Mouse (Mus musculus) MEL (cell line): Measurements from ENCODE around the gene Slc25a1. TPM values are rescaled to one million over a fixed set of nuclear protein-coding genes. Genes with fewer than 3 reads are reported as not detected.
A peak's percentile ranks its signal among the peaks of the same experiment; 100 is the strongest.

Experiments
- DNase-seq: peaks from one replicate; pipeline ENCODE4 v3.0.0; 2011; ENCODE audit warnings: low read depth, low spot score
- H3K27ac ChIP-seq: 2 replicates; pipeline ENCODE4 v1.5.1; 2012; ENCODE audit warnings: low read depth, mild to moderate bottlenecking, control low read depth, low read length, moderate library complexity; ENCODE audit not compliant: control insufficient read depth
- H3K27me3 ChIP-seq, 2 experiments: fragments of 150-350 bp in 1 of 2; sonication (generic) in 1 of 2; 2 replicates each; pipeline ENCODE4 v1.6.1; 2012; ENCODE audit warnings: low read length in 2 of 2, mild to moderate bottlenecking in 2 of 2, improper control_type of control experiment in 1 of 2, moderate library complexity in 1 of 2; ENCODE audit not compliant: insufficient read depth in 2 of 2, control insufficient read depth in 1 of 2
- H3K36me3 ChIP-seq, 2 experiments: 2 replicates each; pipeline ENCODE4 v1.6.1; 2012 to 2014; ENCODE audit warnings: low read length in 2 of 2, improper control_type of control experiment in 1 of 2, inconsistent platforms in 1 of 2, mild to moderate bottlenecking in 1 of 2; ENCODE audit not compliant: insufficient read depth in 2 of 2, control insufficient read depth in 1 of 2
- H3K4me1 ChIP-seq, 2 experiments: fragments of 150-350 bp in 1 of 2; sonication (generic) in 1 of 2; 2 replicates each; pipeline ENCODE4 v1.6.1; 2012; ENCODE audit warnings: low read length in 2 of 2, improper control_type of control experiment in 1 of 2, mild to moderate bottlenecking in 1 of 2; ENCODE audit not compliant: insufficient read depth in 2 of 2, control insufficient read depth in 1 of 2
- H3K4me3 ChIP-seq, 2 experiments: fragments of 150-350 bp in 1 of 2; sonication (generic) in 1 of 2; 2 replicates each; pipeline ENCODE4 v1.5.1; 2012; ENCODE audit warnings: low read depth in 2 of 2, low read length in 2 of 2, mild to moderate bottlenecking in 2 of 2, moderate library complexity in 2 of 2, control low read depth in 1 of 2, improper control_type of control experiment in 1 of 2; ENCODE audit not compliant: control insufficient read depth in 1 of 2, insufficient read depth in 1 of 2
- H3K79me2 ChIP-seq: 2 replicates; pipeline ENCODE4 v1.6.1; 2012; ENCODE audit warnings: mild to moderate bottlenecking, low read length, moderate library complexity; ENCODE audit not compliant: control insufficient read depth, poor library complexity, insufficient read depth
- H3K9ac ChIP-seq: 2 replicates; pipeline ENCODE4 v1.6.1; 2012; ENCODE audit warnings: low read depth, mild to moderate bottlenecking, control low read depth, low read length, moderate library complexity; ENCODE audit not compliant: control insufficient read depth, poor library complexity, severe bottlenecking
- H3K9me3 ChIP-seq: fragments of 150-350 bp; sonication (generic); replicated peaks from 2 replicates; pipeline ENCODE4 v1.6.1; 2012; ENCODE audit warnings: mild to moderate bottlenecking, low read length, improper control_type of control experiment, moderate library complexity; ENCODE audit not compliant: insufficient read depth
- BHLHE40 ChIP-seq: IDR thresholded peaks from 2 replicates; pipeline ENCODE4 v1.6.1; 2012; ENCODE audit warnings: low read depth, mild to moderate bottlenecking, inconsistent platforms, low read length, improper control_type of control experiment, borderline replicate concordance
- CHD2 ChIP-seq: IDR thresholded peaks from 2 replicates; pipeline ENCODE4 v1.6.1; 2011; ENCODE audit warnings: low read length, improper control_type of control experiment
- CTCF ChIP-seq, 3 experiments: IDR thresholded peaks in 2 of 3; conservative IDR thresholded peaks in 1 of 3; 2 replicates each; pipeline ENCODE4 v1.5.1; 2011 to 2012; ENCODE audit warnings: low read length in 3 of 3, low read depth in 2 of 3, mild to moderate bottlenecking in 2 of 3, improper control_type of control experiment in 1 of 3, inconsistent platforms in 1 of 3, mixed read lengths in 1 of 3, moderate library complexity in 1 of 3; ENCODE audit not compliant: control insufficient read depth in 1 of 3, insufficient read depth in 1 of 3, poor library complexity in 1 of 3, severe bottlenecking in 1 of 3
- E2F4 ChIP-seq: IDR thresholded peaks from 2 replicates; pipeline ENCODE4 v1.6.1; 2011; ENCODE audit warnings: low read depth, low read length, improper control_type of control experiment, borderline replicate concordance
- ELF1 ChIP-seq: IDR thresholded peaks from 2 replicates; pipeline ENCODE4 v1.6.1; 2014; ENCODE audit warnings: low read depth, mild to moderate bottlenecking, inconsistent platforms, low read length, improper control_type of control experiment, moderate library complexity
- EP300 ChIP-seq, 2 experiments: IDR thresholded peaks; 2 replicates each; pipeline ENCODE4 v1.6.1; 2011; ENCODE audit warnings: improper control_type of control experiment in 2 of 2, low read length in 2 of 2, low read depth in 1 of 2, mild to moderate bottlenecking in 1 of 2
- ETS1 ChIP-seq: IDR thresholded peaks from 2 replicates; pipeline ENCODE4 v1.6.1; 2012; ENCODE audit warnings: low read depth, mild to moderate bottlenecking, inconsistent platforms, low read length, improper control_type of control experiment, moderate library complexity
- GATA1 ChIP-seq: IDR thresholded peaks from 2 replicates; pipeline ENCODE4 v1.6.1; 2011; ENCODE audit warnings: low read depth, low read length, improper control_type of control experiment
- HCFC1 ChIP-seq: IDR thresholded peaks from 2 replicates; pipeline ENCODE4 v1.6.1; 2012; ENCODE audit warnings: low read depth, mild to moderate bottlenecking, inconsistent platforms, low read length, improper control_type of control experiment, moderate library complexity
- JUND ChIP-seq: IDR thresholded peaks from 2 replicates; pipeline ENCODE4 v1.6.1; 2011; ENCODE audit warnings: low read depth, mild to moderate bottlenecking, improper control_type of control experiment, low read length
- KAT2A ChIP-seq: conservative IDR thresholded peaks from 2 replicates; pipeline ENCODE4 v1.6.1; 2012; ENCODE audit warnings: low read depth, low read length, improper control_type of control experiment, inconsistent platforms
- MAFK ChIP-seq: IDR thresholded peaks from 2 replicates; pipeline ENCODE4 v1.6.1; 2011; ENCODE audit warnings: low read depth, mild to moderate bottlenecking, low read length, improper control_type of control experiment, borderline replicate concordance
- MAX ChIP-seq: IDR thresholded peaks from 2 replicates; pipeline ENCODE4 v1.6.1; 2011; ENCODE audit warnings: low read length, improper control_type of control experiment
- MAZ ChIP-seq: IDR thresholded peaks from 2 replicates; pipeline ENCODE4 v1.6.1; 2012; ENCODE audit warnings: low read depth, mild to moderate bottlenecking, inconsistent platforms, low read length, improper control_type of control experiment
- MXI1 ChIP-seq: IDR thresholded peaks from 2 replicates; pipeline ENCODE4 v1.6.1; 2011; ENCODE audit warnings: mild to moderate bottlenecking, low read depth, low read length, improper control_type of control experiment
- MYB ChIP-seq: IDR thresholded peaks from 2 replicates; pipeline ENCODE4 v1.6.1; 2011; ENCODE audit warnings: mild to moderate bottlenecking, low read depth, low read length, improper control_type of control experiment
- MYC ChIP-seq: IDR thresholded peaks from 2 replicates; pipeline ENCODE4 v1.6.1; 2011; ENCODE audit warnings: low read depth, mild to moderate bottlenecking, low read length, improper control_type of control experiment, moderate library complexity
- NELFE ChIP-seq: IDR thresholded peaks from 2 replicates; pipeline ENCODE4 v1.6.1; 2011; ENCODE audit warnings: low read depth, low read length, improper control_type of control experiment
- NRF1 ChIP-seq: IDR thresholded peaks from 2 replicates; pipeline ENCODE4 v1.6.1; 2014; ENCODE audit warnings: low read depth, mild to moderate bottlenecking, inconsistent platforms, low read length, improper control_type of control experiment, moderate library complexity; ENCODE audit not compliant: poor library complexity, insufficient read depth, severe bottlenecking
- POLR2A ChIP-seq, 2 experiments: IDR thresholded peaks; 2 replicates each; pipeline ENCODE4 v1.6.1; 2011 to 2012; ENCODE audit warnings: low read length in 2 of 2, mild to moderate bottlenecking in 2 of 2, control low read depth in 1 of 2, improper control_type of control experiment in 1 of 2, low read depth in 1 of 2, moderate library complexity in 1 of 2; ENCODE audit not compliant: control insufficient read depth in 1 of 2, insufficient read depth in 1 of 2, poor library complexity in 1 of 2
- POLR2AphosphoS2 ChIP-seq: IDR thresholded peaks from 2 replicates; pipeline ENCODE4 v1.6.1; 2011; ENCODE audit warnings: low read length, improper control_type of control experiment
- POLR2AphosphoS5 ChIP-seq: IDR thresholded peaks from 2 replicates; pipeline ENCODE4 v1.6.1; 2012; ENCODE audit warnings: low read depth, borderline replicate concordance, mild to moderate bottlenecking, inconsistent platforms, low read length, moderate library complexity, mixed read lengths
- RAD21 ChIP-seq: IDR thresholded peaks from 2 replicates; pipeline ENCODE4 v1.6.1; 2011; ENCODE audit warnings: mild to moderate bottlenecking, low read depth, low read length, improper control_type of control experiment
- RCOR1 ChIP-seq: IDR thresholded peaks from 2 replicates; pipeline ENCODE4 v1.6.1; 2012; ENCODE audit warnings: low read depth, mild to moderate bottlenecking, inconsistent platforms, low read length, improper control_type of control experiment
- SIN3A ChIP-seq: IDR thresholded peaks from 2 replicates; pipeline ENCODE4 v1.6.1; 2012; ENCODE audit warnings: low read length, improper control_type of control experiment, inconsistent platforms
- SMC3 ChIP-seq: IDR thresholded peaks from 2 replicates; pipeline ENCODE4 v1.6.1; 2011; ENCODE audit warnings: low read depth, low read length, improper control_type of control experiment
- TAL1 ChIP-seq: IDR thresholded peaks from 2 replicates; pipeline ENCODE4 v1.6.1; 2012; ENCODE audit warnings: mild to moderate bottlenecking, inconsistent platforms, low read length, moderate library complexity, mixed read lengths
- TBP ChIP-seq: IDR thresholded peaks from 2 replicates; pipeline ENCODE4 v1.8.0; 2011; ENCODE audit warnings: low read depth, low read length, improper control_type of control experiment
- UBTF ChIP-seq: IDR thresholded peaks from 2 replicates; pipeline ENCODE4 v1.6.1; 2012; ENCODE audit warnings: low read depth, mild to moderate bottlenecking, inconsistent platforms, low read length, improper control_type of control experiment, moderate library complexity, borderline replicate concordance; ENCODE audit not compliant: insufficient read depth
- USF1 ChIP-seq: IDR thresholded peaks from 2 replicates; pipeline ENCODE4 v1.6.1; 2014; ENCODE audit warnings: low read depth, mild to moderate bottlenecking, inconsistent platforms, low read length, improper control_type of control experiment, moderate library complexity
- USF2 ChIP-seq, 2 experiments: IDR thresholded peaks; 2 replicates each; pipeline ENCODE4 v1.6.1; 2011 to 2012; ENCODE audit warnings: improper control_type of control experiment in 2 of 2, low read length in 2 of 2, borderline replicate concordance in 1 of 2, inconsistent platforms in 1 of 2, low read depth in 1 of 2, mild to moderate bottlenecking in 1 of 2; ENCODE audit not compliant: insufficient read depth in 1 of 2
- ZC3H11A ChIP-seq: IDR thresholded peaks from 2 replicates; pipeline ENCODE4 v1.6.1; 2012; ENCODE audit warnings: low read depth, mild to moderate bottlenecking, inconsistent platforms, low read length, improper control_type of control experiment
- ZKSCAN1 ChIP-seq: IDR thresholded peaks from 2 replicates; pipeline ENCODE4 v1.6.1; 2012; ENCODE audit warnings: low read depth, mild to moderate bottlenecking, inconsistent platforms, low read length, improper control_type of control experiment, moderate library complexity
- ZMIZ1 ChIP-seq: IDR thresholded peaks from 2 replicates; pipeline ENCODE4 v1.6.1; 2012; ENCODE audit warnings: low read depth, mild to moderate bottlenecking, inconsistent platforms, low read length, improper control_type of control experiment, moderate library complexity
- ZNF384 ChIP-seq: IDR thresholded peaks from 2 replicates; pipeline ENCODE4 v1.6.1; 2012; ENCODE audit warnings: low read depth, mild to moderate bottlenecking, inconsistent platforms, low read length, improper control_type of control experiment
- polyA plus RNA-seq, 2 experiments: library from polyadenylated mRNA; stranded (reverse) in 1 of 2; unstranded in 1 of 2; fragments of >175 nt in 1 of 2; fragments of >200 nt in 1 of 2; gene quantifications; 2 replicates each; pipeline versions ENCODE4 v1.2.1 to v1.2.4; 2012; ENCODE audit warnings: low replicate concordance in 2 of 2, low read depth in 1 of 2; ENCODE audit not compliant: insufficient read length in 2 of 2, insufficient read depth in 1 of 2, missing spikeins in 1 of 2
- total RNA-seq: library from RNA; depleted of rRNA; stranded (reverse); fragments of 300-350 nt; gene quantifications from 2 replicates; pipeline ENCODE4 v1.2.3, GENCODE M21; 2012

The Slc25a1 gene
- total and polyA plus RNA-seq, 3 experiments, result 114 to 184 TPM; not detected in 1

DNA sequence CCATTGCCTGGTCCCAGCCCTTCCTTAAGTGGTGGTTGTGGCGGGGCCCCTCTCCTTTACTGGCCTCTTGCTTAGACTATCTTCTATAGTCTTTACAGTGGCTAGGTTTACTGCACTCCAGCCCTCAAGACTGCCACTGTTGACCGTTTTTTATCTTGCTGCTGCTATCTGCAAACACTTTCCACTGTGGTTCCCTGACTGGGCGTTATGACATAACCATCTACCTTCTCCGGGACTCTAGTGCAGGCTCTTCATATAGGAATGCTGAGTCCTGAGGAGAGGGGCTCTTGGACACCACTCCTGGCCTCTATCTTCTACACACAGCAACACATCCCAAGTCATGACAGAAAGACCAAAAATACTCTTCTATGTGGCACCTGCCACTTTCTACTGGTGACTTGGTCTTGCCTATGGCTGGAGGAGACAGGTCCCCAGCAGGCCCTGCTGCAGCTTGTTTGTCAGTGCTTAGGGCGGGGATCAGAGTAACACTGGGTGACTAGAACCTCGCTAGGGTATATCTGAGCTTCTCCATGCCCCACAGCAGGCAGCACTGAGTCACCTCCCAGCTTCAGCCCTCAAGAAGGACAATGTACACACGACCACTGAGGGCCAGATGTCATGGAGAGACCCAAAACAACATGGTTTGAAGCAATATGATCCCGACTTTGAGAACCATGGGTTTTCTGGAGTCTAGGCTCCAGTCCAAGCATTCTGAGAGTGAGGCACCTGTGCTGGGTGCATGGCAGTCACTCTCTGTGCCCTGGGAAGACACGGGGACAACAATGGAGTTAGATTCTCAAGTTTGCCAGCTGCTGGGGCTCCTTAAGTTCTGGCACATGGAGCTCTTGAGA lies 5.8 kb upstream of the Slc25a1 start:
- peak overlapping the region in 1 of 2 experiments; percentile 19; a peak in 1 of 4 replicates for H3K4me3 ChIP-seq
- peaks cover 0 to 33% of the 10 kb centered on the region in 2 experiments; a peak in 2 of 4 replicates for H3K36me3 ChIP-seq
- no peaks in the 10 kb centered on the region for H3K9me3 ChIP-seq
- H3K79me2 ChIP-seq, result no peaks in the 10 kb centered on the region; the same call in 1 of the 2 replicates
- H3K4me1 ChIP-seq, result peaks cover 31 to 51% of the 10 kb centered on the region in 2 experiments
- peak; percentile 84 for DNase-seq
- H3K27me3 ChIP-seq, result no peaks in the 10 kb centered on the region
- H3K27ac ChIP-seq, result peak overlapping the region; percentile 92
- peak overlapping the region; percentile 59 for H3K9ac ChIP-seq
- TF ChIP-seq BHLHE40, result 0 out of 2 replicates have a peak, but pooled peaks have one; percentile 12
- peak; percentile 65; the same call in 1 of the 2 replicates for TF ChIP-seq MAX
- no peak for TF ChIP-seq RAD21
- TF ChIP-seq TBP, result peak; percentile 41; the same call in 1 of the 2 replicates
- TF ChIP-seq ZMIZ1, result 0 out of 2 replicates have a peak, but pooled peaks have one; percentile 48
- TF ChIP-seq KAT2A, result no peak
- TF ChIP-seq MXI1, result no peak
- TF ChIP-seq MYB, result peak; percentile 89
- TF ChIP-seq NRF1, result no peak
- 0 out of 2 replicates have a peak, but pooled peaks have one; percentile 13 for TF ChIP-seq HCFC1
- peak; percentile 53 for TF ChIP-seq NELFE
- TF ChIP-seq SMC3, result no peak; the same call in 1 of the 2 replicates
- TF ChIP-seq E2F4, result no peak
- TF ChIP-seq USF2 (IDR thresholded peaks at IDR 0.05; ENCODE audit: borderline replicate concordance in 1 of 2, insufficient read depth in 1 of 2, low read depth in 1 of 2, low read length in 2 of 2), result no peak
- no peak for TF ChIP-seq JUND
- TF ChIP-seq TAL1, result peak; percentile 12; the same call in 1 of the 2 replicates
- peak; percentile 85 for TF ChIP-seq GATA1
- TF ChIP-seq CHD2, result no peak
- no peak for TF ChIP-seq USF1
- no peak for TF ChIP-seq UBTF
- TF ChIP-seq MAFK, result peak; percentile 7; the same call in 1 of the 2 replicates
- no peak; the same call in 1 of the 2 replicates for TF ChIP-seq MAZ
- TF ChIP-seq MYC, result peak; percentile 39; the same call in 1 of the 2 replicates
- peak; percentile 80 for TF ChIP-seq SIN3A
- no peak for TF ChIP-seq POLR2AphosphoS5
- TF ChIP-seq CTCF (IDR thresholded peaks at IDR 0.05 in 2 of 3, conservative IDR thresholded peaks at IDR 0.05 in 1 of 3; ENCODE audit: control insufficient read depth in 1 of 3, insufficient read depth in 1 of 3, low read depth in 2 of 3, low read length in 3 of 3, poor library complexity in 1 of 3, severe bottlenecking in 1 of 3), result no peak
- TF ChIP-seq RCOR1, result no peak
- TF ChIP-seq ETS1, result peak; percentile 82
- peak; percentile 32 to 53; a peak in 3 of 4 replicates for TF ChIP-seq POLR2A (IDR thresholded peaks at IDR 0.05; ENCODE audit: control insufficient read depth in 1 of 2, insufficient read depth in 1 of 2, low read depth in 1 of 2, low read length in 2 of 2, poor library complexity in 1 of 2)
- TF ChIP-seq ZKSCAN1, result no peak
- peak; percentile 63 to 90 for TF ChIP-seq EP300 (IDR thresholded peaks at IDR 0.05; ENCODE audit: low read depth in 1 of 2, low read length in 2 of 2)
- TF ChIP-seq POLR2AphosphoS2, result 0 out of 2 replicates have a peak, but pooled peaks have one; percentile 39
- TF ChIP-seq ELF1, result no peak
- no peak for TF ChIP-seq ZNF384
- no peak for TF ChIP-seq ZC3H11A
